Mouse (Mus musculus): ENCODE measurements at regions not wholly inside any gene's neighbourhood (a gene's known extent, or its start where the extent isn't known, plus 50 kb on each side); places are given as distances from the start of the nearest gene placed in this dataset.

DNA sequence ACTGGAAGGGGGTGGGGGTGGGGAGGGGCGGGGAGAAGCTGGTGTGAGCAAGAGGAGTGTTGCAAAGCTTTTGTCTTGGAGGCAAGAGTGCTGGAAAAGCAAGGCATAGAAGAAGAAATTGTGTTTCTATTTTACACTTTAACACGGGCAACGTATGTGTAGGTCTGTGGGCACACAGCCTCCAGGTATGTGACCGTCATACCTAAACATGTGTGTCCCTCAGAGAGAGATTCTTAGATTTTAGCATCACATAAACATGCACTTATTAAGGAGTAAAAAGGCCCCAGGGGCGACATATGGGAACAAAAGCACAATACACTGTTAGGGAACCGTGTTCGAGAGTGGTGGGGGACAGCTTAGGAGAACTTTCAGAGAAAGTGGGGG is 348.6 kb upstream of the Tnp1 start:
- no peak overlapping the region for H3K9ac ChIP-seq (ENCODE audit: control insufficient read depth, low read depth, low read length, poor library complexity, severe bottlenecking)
- H3K9me3 ChIP-seq (replicated peaks; ENCODE audit: insufficient read depth, low read length) = no peaks in the 10 kb centered on the region
- no peaks in the 10 kb centered on the region; a peak in 1 of 4 replicates for H3K27me3 ChIP-seq (ENCODE audit: control insufficient read depth in 1 of 2, insufficient read depth in 2 of 2, low read length in 2 of 2)
- no peaks in the 10 kb centered on the region for H3K4me1 ChIP-seq (ENCODE audit: control insufficient read depth in 1 of 2, insufficient read depth in 2 of 2, low read length in 2 of 2)
- no peaks in the 10 kb centered on the region for H3K36me3 ChIP-seq (ENCODE audit: control insufficient read depth in 1 of 2, insufficient read depth in 2 of 2, low read length in 2 of 2)
- no peak for DNase-seq (ENCODE audit: low read depth, low spot score)
- no peak overlapping the region for H3K4me3 ChIP-seq (ENCODE audit: control insufficient read depth in 1 of 2, insufficient read depth in 1 of 2, low read depth in 2 of 2, low read length in 2 of 2)
- no peak overlapping the region for H3K27ac ChIP-seq (ENCODE audit: control insufficient read depth, low read depth, low read length)
- no peaks in the 10 kb centered on the region for H3K79me2 ChIP-seq (ENCODE audit: control insufficient read depth, insufficient read depth, low read length, poor library complexity)
- TF ChIP-seq RCOR1 (IDR thresholded peaks at IDR 0.05; ENCODE audit: low read depth, low read length) (no peak), NRF1 (IDR thresholded peaks at IDR 0.05; ENCODE audit: insufficient read depth, low read depth, low read length, poor library complexity, severe bottlenecking) (no peak), HCFC1 (IDR thresholded peaks at IDR 0.05; ENCODE audit: low read depth, low read length) (no peak), POLR2AphosphoS2 (IDR thresholded peaks at IDR 0.05; ENCODE audit: low read length) (no peak), ETS1 (IDR thresholded peaks at IDR 0.05; ENCODE audit: low read depth, low read length) (no peak), ELF1 (IDR thresholded peaks at IDR 0.05; ENCODE audit: low read depth, low read length) (no peak), USF2 (IDR thresholded peaks at IDR 0.05; ENCODE audit: borderline replicate concordance in 1 of 2, insufficient read depth in 1 of 2, low read depth in 1 of 2, low read length in 2 of 2) (no peak), EP300 (IDR thresholded peaks at IDR 0.05; ENCODE audit: low read depth in 1 of 2, low read length in 2 of 2) (no peak), TAL1 (IDR thresholded peaks at IDR 0.05; ENCODE audit: low read length) (no peak), ZMIZ1 (IDR thresholded peaks at IDR 0.05; ENCODE audit: low read depth, low read length) (no peak), POLR2AphosphoS5 (IDR thresholded peaks at IDR 0.05; ENCODE audit: borderline replicate concordance, low read depth, low read length) (no peak)

DNA sequence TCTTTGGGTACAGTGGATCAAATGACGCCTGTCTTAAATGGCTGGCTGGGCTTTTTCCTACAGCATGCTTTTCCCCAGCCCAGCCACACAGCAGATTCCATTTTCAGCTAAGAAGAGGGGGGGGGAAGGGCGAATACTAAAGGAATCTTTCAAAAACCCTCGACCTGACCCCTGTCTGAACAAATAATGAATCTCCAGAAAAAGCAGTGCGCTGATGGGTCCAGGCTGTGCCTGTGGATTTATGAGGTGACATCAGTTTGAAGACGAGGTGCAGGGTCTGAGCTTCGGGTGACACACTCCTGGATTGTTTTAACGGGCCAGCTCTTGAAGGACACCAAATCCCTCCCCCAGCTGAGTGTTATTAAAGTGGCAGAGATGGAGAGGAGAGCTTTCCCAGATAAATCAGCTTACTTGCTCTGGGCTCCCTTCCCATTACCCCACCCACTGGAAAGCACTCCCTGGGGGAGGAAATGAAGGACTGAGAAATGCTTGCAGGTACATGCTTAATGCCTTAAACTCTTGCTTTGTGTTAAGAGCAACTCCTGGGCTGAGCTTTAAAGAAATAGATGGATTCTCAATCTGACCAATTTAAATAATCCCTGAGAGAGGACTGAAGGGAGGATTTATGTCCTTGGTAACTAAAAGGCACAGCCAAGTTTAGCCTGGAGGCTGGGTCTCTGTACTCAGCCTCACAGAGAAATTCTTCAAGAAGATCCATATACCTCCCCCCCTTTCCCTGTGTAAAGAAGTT is 348.0 kb upstream of the Tnp1 start:
- Histone ChIP-seq H3K9ac (ENCODE audit: control insufficient read depth, low read depth, low read length, poor library complexity, severe bottlenecking) (no peak overlapping the region), H3K4me3 (ENCODE audit: control insufficient read depth in 1 of 2, insufficient read depth in 1 of 2, low read depth in 2 of 2, low read length in 2 of 2) (no peak overlapping the region), H3K27me3 (ENCODE audit: control insufficient read depth in 1 of 2, insufficient read depth in 2 of 2, low read length in 2 of 2) (no peaks in the 10 kb centered on the region; a peak in 1 of 4 replicates), H3K27ac (ENCODE audit: control insufficient read depth, low read depth, low read length) (no peak overlapping the region), H3K9me3 (replicated peaks; ENCODE audit: insufficient read depth, low read length) (no peaks in the 10 kb centered on the region), H3K36me3 (ENCODE audit: control insufficient read depth in 1 of 2, insufficient read depth in 2 of 2, low read length in 2 of 2) (no peaks in the 10 kb centered on the region), H3K79me2 (ENCODE audit: control insufficient read depth, insufficient read depth, low read length, poor library complexity) (no peaks in the 10 kb centered on the region), H3K4me1 (ENCODE audit: control insufficient read depth in 1 of 2, insufficient read depth in 2 of 2, low read length in 2 of 2) (no peaks in the 10 kb centered on the region)
- no peak for TF ChIP-seq POLR2A (IDR thresholded peaks at IDR 0.05; ENCODE audit: control insufficient read depth in 1 of 2, insufficient read depth in 1 of 2, low read depth in 1 of 2, low read length in 2 of 2, poor library complexity in 1 of 2)
- no peak for TF ChIP-seq JUND (IDR thresholded peaks at IDR 0.05; ENCODE audit: low read depth, low read length)
- TF ChIP-seq TAL1 (IDR thresholded peaks at IDR 0.05; ENCODE audit: low read length) = no peak
- no peak for TF ChIP-seq TCF12 (IDR thresholded peaks at IDR 0.05; ENCODE audit: low read depth, low read length)
- TF ChIP-seq HCFC1 (IDR thresholded peaks at IDR 0.05; ENCODE audit: low read depth, low read length) = no peak
- no peak for TF ChIP-seq TBP (IDR thresholded peaks at IDR 0.05; ENCODE audit: low read depth, low read length)
- TF ChIP-seq RCOR1 (IDR thresholded peaks at IDR 0.05; ENCODE audit: low read depth, low read length) = no peak
- no peak for TF ChIP-seq POLR2AphosphoS5 (IDR thresholded peaks at IDR 0.05; ENCODE audit: borderline replicate concordance, low read depth, low read length)
- no peak for TF ChIP-seq ETS1 (IDR thresholded peaks at IDR 0.05; ENCODE audit: low read depth, low read length)
- TF ChIP-seq SMC3 (IDR thresholded peaks at IDR 0.05; ENCODE audit: low read depth, low read length) = no peak
- no peak for TF ChIP-seq MYC (IDR thresholded peaks at IDR 0.05; ENCODE audit: low read depth, low read length)
- no peak for TF ChIP-seq NRF1 (IDR thresholded peaks at IDR 0.05; ENCODE audit: insufficient read depth, low read depth, low read length, poor library complexity, severe bottlenecking)
- TF ChIP-seq MYB (IDR thresholded peaks at IDR 0.05; ENCODE audit: low read depth, low read length) = no peak
- no peak for TF ChIP-seq MAX (IDR thresholded peaks at IDR 0.05; ENCODE audit: low read length)
- TF ChIP-seq RAD21 (IDR thresholded peaks at IDR 0.05; ENCODE audit: low read depth, low read length) = no peak
- no peak for TF ChIP-seq MAFK (IDR thresholded peaks at IDR 0.05; ENCODE audit: borderline replicate concordance, low read depth, low read length)
- no peak for TF ChIP-seq MEF2A (IDR thresholded peaks at IDR 0.05; ENCODE audit: extremely low read depth, insufficient replicate concordance, low read depth, low read length, poor library complexity, severe bottlenecking)
- TF ChIP-seq POLR2AphosphoS2 (IDR thresholded peaks at IDR 0.05; ENCODE audit: low read length) = no peak
- TF ChIP-seq ZNF384 (IDR thresholded peaks at IDR 0.05; ENCODE audit: low read depth, low read length) = no peak
- no peak for DNase-seq (ENCODE audit: low read depth, low spot score)
